Mouse (Mus musculus): ENCODE measurements at regions not wholly inside any gene's neighbourhood (a gene's known extent, or its start where the extent isn't known, plus 50 kb on each side); places are given as distances from the start of the nearest gene placed in this dataset.

GRCm38 (mm10) chr1:67559179-67559578, 436.4 kb downstream of the Cps1 start:
- TF ChIP-seq MAFK (IDR thresholded peaks at IDR 0.05; ENCODE audit: insufficient read depth, low read depth, low read length): no peak
- no peak for TF ChIP-seq HCFC1 (IDR thresholded peaks at IDR 0.05; ENCODE audit: borderline replicate concordance, insufficient read depth, low read length)
- no peak for TF ChIP-seq ZNF384 (IDR thresholded peaks at IDR 0.05; ENCODE audit: low read depth, low read length)
- no peak for TF ChIP-seq ZC3H11A (IDR thresholded peaks at IDR 0.05; ENCODE audit: borderline replicate concordance, low read depth, low read length)
- no peak for TF ChIP-seq CHD2 (IDR thresholded peaks at IDR 0.05; ENCODE audit: low read depth, low read length)
